Mouse (Mus musculus) bone marrow, adult 2 months (tissue): ENCODE measurements around the gene Camkv.

Experiments
- CTCF ChIP-seq: fragments of 200-500 bp; IDR thresholded peaks from 2 replicates; pipeline ENCODE4 v1.5.1; 2011; ENCODE audit warnings: low read length, control low read depth; ENCODE audit not compliant: control insufficient read depth, insufficient read depth
- POLR2A ChIP-seq: fragments of 200-500 bp; IDR thresholded peaks from 2 replicates; pipeline ENCODE4 v1.6.1; 2011; ENCODE audit warnings: low read depth, mild to moderate bottlenecking, control low read depth, low read length, borderline replicate concordance; ENCODE audit not compliant: control insufficient read depth

- no peak for TF ChIP-seq POLR2A
- no peak for TF ChIP-seq CTCF
Measured at GRCm38 (mm10) chr9:107906252-107906966, 29.1 kb upstream of the Camkv start, which contains the start of gene Mst1r.
